Mouse (Mus musculus): ENCODE results near the gene Pfdn5. TPM values are rescaled to one million over a fixed set of nuclear protein-coding genes. Genes with fewer than 3 reads are reported as not detected.

Gene Pfdn5
- polyA plus RNA-seq (2015; fragmentation: Illumina TruSeq; extraction: RNeasy Lipid Tissue Mini Kit (QIAGEN cat#74804); ENCODE audit: insufficient read depth, low replicate concordance), result 442 TPM

GRCm38 (mm10) chr15:102326022-102326576, at the start of gene Pfdn5:
Gene Pfdn5, plus strand, starts transcription at chr15:102326116.

GRCm38 (mm10) chr15:102279092-102279782, 46.7 kb upstream of the Pfdn5 start, which contains the start of gene Mfsd5:
Gene Mfsd5, plus strand, starts transcription at chr15:102279454.

GRCm38 (mm10) chr15:102295633-102296367, 30.1 kb upstream of the Pfdn5 start, which contains the start of gene Espl1:
Gene Espl1, plus strand, starts transcription at chr15:102296266.

GRCm38 (mm10) chr15:102331610-102332015, 5.7 kb downstream of the Pfdn5 start, which contains the start of gene Myg1:
Gene Myg1, plus strand, starts transcription at chr15:102331709.

GRCm38 (mm10) chr15:102350138-102350941, 24.4 kb downstream of the Pfdn5 start, which contains the start of gene Aaas:
Gene Aaas, minus strand, starts transcription at chr15:102350771.

GRCm38 (mm10) chr15:102366733-102367344, 40.9 kb downstream of the Pfdn5 start, which contains the start of gene Sp7:
Gene Sp7, minus strand, starts transcription at chr15:102367182.

Other genes with a start within 250 kb of the Pfdn5 start
- 51.0 TPM for gene Tns2, start 225.7 kb upstream of the Pfdn5 start, polyA plus RNA-seq (2015; fragmentation: Illumina TruSeq; extraction: RNeasy Lipid Tissue Mini Kit (QIAGEN cat#74804); ENCODE audit: insufficient read depth, low replicate concordance)
- 15.6 TPM for gene Spryd3, start 189.9 kb upstream of the Pfdn5 start, polyA plus RNA-seq (2015; fragmentation: Illumina TruSeq; extraction: RNeasy Lipid Tissue Mini Kit (QIAGEN cat#74804); ENCODE audit: insufficient read depth, low replicate concordance)
- gene Igfbp6, start 181.8 kb upstream of the Pfdn5 start, polyA plus RNA-seq (2015; fragmentation: Illumina TruSeq; extraction: RNeasy Lipid Tissue Mini Kit (QIAGEN cat#74804); ENCODE audit: insufficient read depth, low replicate concordance), result 0.88 TPM
- gene Soat2, start 175.6 kb upstream of the Pfdn5 start, polyA plus RNA-seq (2015; fragmentation: Illumina TruSeq; extraction: RNeasy Lipid Tissue Mini Kit (QIAGEN cat#74804); ENCODE audit: insufficient read depth, low replicate concordance), result 1.5 TPM
- 110 TPM for gene Zfp740, start 122.9 kb upstream of the Pfdn5 start, polyA plus RNA-seq (2015; fragmentation: Illumina TruSeq; extraction: RNeasy Lipid Tissue Mini Kit (QIAGEN cat#74804); ENCODE audit: insufficient read depth, low replicate concordance)
- 23.7 TPM for gene Csad, start 121.4 kb upstream of the Pfdn5 start, polyA plus RNA-seq (2015; fragmentation: Illumina TruSeq; extraction: RNeasy Lipid Tissue Mini Kit (QIAGEN cat#74804); ENCODE audit: insufficient read depth, low replicate concordance)
- gene Itgb7, start 94.2 kb upstream of the Pfdn5 start, polyA plus RNA-seq (2015; fragmentation: Illumina TruSeq; extraction: RNeasy Lipid Tissue Mini Kit (QIAGEN cat#74804); ENCODE audit: insufficient read depth, low replicate concordance), result 194 TPM
- gene Rarg, start 68.6 kb upstream of the Pfdn5 start, polyA plus RNA-seq (2015; fragmentation: Illumina TruSeq; extraction: RNeasy Lipid Tissue Mini Kit (QIAGEN cat#74804); ENCODE audit: insufficient read depth, low replicate concordance), result 14.3 TPM
- gene Gm9918, start 55.6 kb upstream of the Pfdn5 start, polyA plus RNA-seq (2015; fragmentation: Illumina TruSeq; extraction: RNeasy Lipid Tissue Mini Kit (QIAGEN cat#74804); ENCODE audit: insufficient read depth, low replicate concordance), result not detected
- gene Mfsd5, start 46.7 kb upstream of the Pfdn5 start, polyA plus RNA-seq (2015; fragmentation: Illumina TruSeq; extraction: RNeasy Lipid Tissue Mini Kit (QIAGEN cat#74804); ENCODE audit: insufficient read depth, low replicate concordance), result 13.9 TPM
- 11.6 TPM for gene Espl1, start 29.9 kb upstream of the Pfdn5 start, polyA plus RNA-seq (2015; fragmentation: Illumina TruSeq; extraction: RNeasy Lipid Tissue Mini Kit (QIAGEN cat#74804); ENCODE audit: insufficient read depth, low replicate concordance)
- 59.6 TPM for gene Myg1, start 5.6 kb downstream of the Pfdn5 start, polyA plus RNA-seq (2015; fragmentation: Illumina TruSeq; extraction: RNeasy Lipid Tissue Mini Kit (QIAGEN cat#74804); ENCODE audit: insufficient read depth, low replicate concordance)
- gene Aaas, start 24.7 kb downstream of the Pfdn5 start, polyA plus RNA-seq (2015; fragmentation: Illumina TruSeq; extraction: RNeasy Lipid Tissue Mini Kit (QIAGEN cat#74804); ENCODE audit: insufficient read depth, low replicate concordance), result 37.3 TPM
- not detected for gene Sp7, start 41.1 kb downstream of the Pfdn5 start, polyA plus RNA-seq (2015; fragmentation: Illumina TruSeq; extraction: RNeasy Lipid Tissue Mini Kit (QIAGEN cat#74804); ENCODE audit: insufficient read depth, low replicate concordance)
- 84.1 TPM for gene Sp1, start 80.0 kb downstream of the Pfdn5 start, polyA plus RNA-seq (2015; fragmentation: Illumina TruSeq; extraction: RNeasy Lipid Tissue Mini Kit (QIAGEN cat#74804); ENCODE audit: insufficient read depth, low replicate concordance)
- 0.15 TPM for gene Amhr2, start 119.3 kb downstream of the Pfdn5 start, polyA plus RNA-seq (2015; fragmentation: Illumina TruSeq; extraction: RNeasy Lipid Tissue Mini Kit (QIAGEN cat#74804); ENCODE audit: insufficient read depth, low replicate concordance)
- gene Prr13, start 132.9 kb downstream of the Pfdn5 start, polyA plus RNA-seq (2015; fragmentation: Illumina TruSeq; extraction: RNeasy Lipid Tissue Mini Kit (QIAGEN cat#74804); ENCODE audit: insufficient read depth, low replicate concordance), result 125 TPM
- gene Pcbp2, start 144.4 kb downstream of the Pfdn5 start, polyA plus RNA-seq (2015; fragmentation: Illumina TruSeq; extraction: RNeasy Lipid Tissue Mini Kit (QIAGEN cat#74804); ENCODE audit: insufficient read depth, low replicate concordance), result 833 TPM
- gene Gm10337, start 177.6 kb downstream of the Pfdn5 start, polyA plus RNA-seq (2015; fragmentation: Illumina TruSeq; extraction: RNeasy Lipid Tissue Mini Kit (QIAGEN cat#74804); ENCODE audit: insufficient read depth, low replicate concordance), result not detected
- 3.3 TPM for gene Map3k12, start 190.9 kb downstream of the Pfdn5 start, polyA plus RNA-seq (2015; fragmentation: Illumina TruSeq; extraction: RNeasy Lipid Tissue Mini Kit (QIAGEN cat#74804); ENCODE audit: insufficient read depth, low replicate concordance)
- gene Tarbp2, start 192.1 kb downstream of the Pfdn5 start, polyA plus RNA-seq (2015; fragmentation: Illumina TruSeq; extraction: RNeasy Lipid Tissue Mini Kit (QIAGEN cat#74804); ENCODE audit: insufficient read depth, low replicate concordance), result 23.3 TPM
- 7.5 TPM for gene Npff, start 198.8 kb downstream of the Pfdn5 start, polyA plus RNA-seq (2015; fragmentation: Illumina TruSeq; extraction: RNeasy Lipid Tissue Mini Kit (QIAGEN cat#74804); ENCODE audit: insufficient read depth, low replicate concordance)

All from spleen, adult 10 weeks (tissue).